11 mouse cellular contexts compared by ENCODE assay signal in the genomic region with DNA sequence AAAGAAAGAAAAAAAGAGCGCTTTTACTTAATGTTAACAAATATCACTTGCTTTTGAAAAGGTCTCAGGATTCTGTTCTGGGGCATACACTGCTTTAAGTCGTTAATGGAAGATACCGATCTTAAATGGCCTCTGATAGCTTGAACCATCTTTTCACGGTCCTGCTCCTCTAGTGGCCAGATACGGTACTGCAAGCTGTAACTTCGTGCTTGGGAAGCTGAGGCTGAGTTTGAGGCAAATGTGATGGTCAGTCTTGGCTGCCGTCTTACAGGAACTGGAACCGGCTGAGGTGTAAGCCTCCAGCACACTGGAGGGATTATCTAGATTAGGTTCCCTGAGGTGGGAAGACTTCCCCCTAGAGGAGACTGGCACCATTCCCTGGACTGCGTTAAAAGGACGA. TPM values are rescaled to one million over a fixed set of nuclear protein-coding genes. Genes with fewer than 3 reads are reported as not detected.
DNase-seq lines count a peak whose midpoint lies in the region; TF ChIP-seq lines count a peak whose summit lies in the region.
"Had no signal": no experiment of that assay in that cellular context is flagged by ENCODE, and none has a peak within 500 bp of the region (broad histone marks: within the 10 kb centered on the region; RNA-seq: fewer than 3 reads in every experiment).

No protein-coding gene starts in this region.

- TF ChIP-seq POLR2A in brain, embryonic 14.5 days (IDR thresholded peaks at IDR 0.05; ENCODE audit: borderline replicate concordance, extremely low read depth, insufficient read depth, insufficient read length, poor library complexity, severe bottlenecking): no peak

- peak; percentile 83 for TF ChIP-seq CTCF in gastrocnemius, adult 2 months (IDR thresholded peaks at IDR 0.05)
- TF ChIP-seq CTCF in brain, embryonic 14.5 days (IDR thresholded peaks at IDR 0.05; ENCODE audit: borderline replicate concordance, extremely low read depth, insufficient read depth, insufficient read length): peak; percentile 87

- intact Hi-C loops in gastrocnemius, adult 2 months (cut with DNase I): no loop called here

- no peak overlapping the region for H3K27ac ChIP-seq in gastrocnemius, adult 2 months
- H3K27ac ChIP-seq: embryonic facial prominence, embryonic 15.5 days; limb, embryonic 13.5 days; stomach, embryonic 15.5 days had no signal

- H3K4me3 ChIP-seq in gastrocnemius, adult 2 months: no peak overlapping the region
- H3K4me3 ChIP-seq: embryonic facial prominence, embryonic 15.5 days; limb, embryonic 13.5 days; stomach, embryonic 15.5 days had no signal

- peak; percentile 21 for DNase-seq in gastrocnemius, adult 2 months
- no peak for DNase-seq in gastrocnemius, adult 8-10 months (ENCODE audit: low spot score in 2 of 2)
- peak; percentile 6 for DNase-seq in ovary, postnatal 14 days (ENCODE audit: low spot score)
- no peak for DNase-seq in ovary, postnatal 36 days (ENCODE audit: low spot score)
- peak; percentile 50 for DNase-seq in brain, embryonic 14.5 days (ENCODE audit: low read depth)
- peak; percentile 55 for DNase-seq in kidney, postnatal 10 days
- peak; percentile 67 for DNase-seq in retina, embryonic 14.5 days (ENCODE audit: low spot score)
- DNase-seq in ovary, postnatal 10 days (ENCODE audit: low spot score): no peak

RNA-seq across cellular contexts. Expression of gene Qrsl1, which starts 30.8 kb away (rescaled TPM):
- total RNA-seq in gastrocnemius, adult 2 months (2021): 10 to 100 TPM; 13.0 to 19.5 TPM
- 10 to 100 TPM; 13.0 to 15.1 (median 14.0) TPM for total RNA-seq in gastrocnemius, adult 8-10 months (2022)
- 19.6 and 23.4 TPM in 2 replicates for polyA plus RNA-seq in brain, embryonic 14.5 days (2012; rRNA removed)

RNA-seq across cellular contexts. Expression of gene Rtn4ip1, which starts 30.9 kb away (rescaled TPM):
- total RNA-seq in gastrocnemius, adult 2 months (2021): 10 to 100 TPM; 19.5 to 37.1 TPM
- total RNA-seq in gastrocnemius, adult 8-10 months (2022): 10 to 100 TPM; 22.4 to 28.6 (median 24.3) TPM
- 12.1 and 12.8 TPM in 2 replicates for polyA plus RNA-seq in brain, embryonic 14.5 days (2012; rRNA removed)

Comparison
In these comparisons a context has a peak if more than half of its experiments do, and no peak if none do; other contexts are left out.
1. DNase-seq: peak in gastrocnemius, adult 2 months (single experiment), ovary, postnatal 14 days (single experiment), brain, embryonic 14.5 days (single experiment), kidney, postnatal 10 days (single experiment) and retina, embryonic 14.5 days (single experiment); none in gastrocnemius, adult 8-10 months (0 of 2), ovary, postnatal 36 days (single experiment) and ovary, postnatal 10 days (single experiment).